Mouse (Mus musculus) embryonic facial prominence, embryonic 13.5 days (tissue): ENCODE measurements at regions not wholly inside any gene's neighbourhood (a gene's known extent, or its start where the extent isn't known, plus 50 kb on each side); places are given as distances from the start of the nearest gene placed in this dataset.
A peak's percentile ranks its signal among the peaks of the same experiment; 100 is the strongest.

ENCODE experiments used
- ATAC-seq: fragments of 200-750 bp; cut with Nextera tagmentation; 2 replicates; pipeline ENCODE4 v1.8.0; 2017; ENCODE audit warnings: low read depth; ENCODE audit not compliant: insufficient number of reproducible peaks, insufficient read depth, low FRiP score, low TSS enrichment
- H3K27ac ChIP-seq: fragments of 300-500 bp; sonication (generic); 2 replicates; pipeline ENCODE4 v1.5.1; 2015; ENCODE audit warnings: moderate library complexity, mild to moderate bottlenecking, inconsistent platforms
- H3K27me3 ChIP-seq: fragments of 300-500 bp; sonication (generic); 2 replicates; pipeline ENCODE4 v1.6.1; 2015; ENCODE audit warnings: mild to moderate bottlenecking, inconsistent platforms
- H3K36me3 ChIP-seq: fragments of 300-500 bp; sonication (generic); 2 replicates; pipeline ENCODE4 v1.6.1; 2015; ENCODE audit warnings: mild to moderate bottlenecking, inconsistent platforms
- H3K4me1 ChIP-seq: fragments of 300-500 bp; sonication (generic); 2 replicates; pipeline ENCODE4 v1.6.1; 2015; ENCODE audit warnings: inconsistent platforms
- H3K4me2 ChIP-seq: fragments of 300-500 bp; sonication (generic); 2 replicates; pipeline ENCODE4 v1.6.1; 2015; ENCODE audit warnings: moderate library complexity, mild to moderate bottlenecking, inconsistent platforms
- H3K4me3 ChIP-seq: fragments of 300-500 bp; sonication (generic); 2 replicates; pipeline ENCODE4 v1.5.1; 2015; ENCODE audit warnings: mild to moderate bottlenecking, inconsistent platforms
- H3K9ac ChIP-seq: fragments of 300-500 bp; sonication (generic); 2 replicates; pipeline ENCODE4 v1.6.1; 2015; ENCODE audit warnings: mild to moderate bottlenecking, inconsistent platforms
- H3K9me3 ChIP-seq: fragments of 300-500 bp; sonication (generic); 2 replicates; pipeline ENCODE4 v1.6.1; 2016; ENCODE audit warnings: inconsistent platforms
- WGBS: fragments of 180-500 bp; shearing (Covaris S2); methylation state at CpG from one replicate; pipeline ENCODE4 v1.1.7; 2015; ENCODE audit warnings: mixed read lengths; 5-methylcytosine and 5-hydroxymethylcytosine counted together

GRCm38 (mm10) chr13:35499776-35500175 is 159.9 kb upstream of the Cdyl start:
- Histone ChIP-seq H3K4me3 (no peak overlapping the region), H3K36me3 (no peaks in the 10 kb centered on the region), H3K9me3 (no peaks in the 10 kb centered on the region), H3K9ac (no peak overlapping the region), H3K27ac (no peak overlapping the region), H3K4me1 (peaks cover 17% of the 10 kb centered on the region), H3K4me2 (no peak overlapping the region), H3K27me3 (no peaks in the 10 kb centered on the region)
- WGBS = 91% methylated on average over 2 of the region's 2 CpGs
- no peak for ATAC-seq

GRCm38 (mm10) chr13:35500891-35501290 is 158.7 kb upstream of the Cdyl start:
- Histone ChIP-seq H3K9ac (no peak overlapping the region), H3K27ac (peak overlapping the region; percentile 57; the same call in 1 of the 2 replicates), H3K4me3 (no peak overlapping the region), H3K27me3 (no peaks in the 10 kb centered on the region), H3K4me2 (no peak overlapping the region), H3K4me1 (peaks cover 17% of the 10 kb centered on the region), H3K9me3 (no peaks in the 10 kb centered on the region), H3K36me3 (no peaks in the 10 kb centered on the region)
- WGBS = 35% methylated on average over 5 of the region's 5 CpGs
- no peak for ATAC-seq

GRCm38 (mm10) chr13:35501351-35502146 is 158.1 kb upstream of the Cdyl start:
- Histone ChIP-seq H3K9me3 (no peaks in the 10 kb centered on the region), H3K4me1 (peaks cover 17% of the 10 kb centered on the region), H3K4me3 (no peak overlapping the region), H3K9ac (no peak overlapping the region), H3K4me2 (no peak overlapping the region), H3K27ac (peak overlapping the region; percentile 57; the same call in 1 of the 2 replicates), H3K36me3 (no peaks in the 10 kb centered on the region), H3K27me3 (no peaks in the 10 kb centered on the region)
- no peak for ATAC-seq
- WGBS = 28% methylated on average over 11 of the region's 11 CpGs

- H3K4me3 ChIP-seq = no peak overlapping the region
- no peaks in the 10 kb centered on the region for H3K9me3 ChIP-seq
- no peak overlapping the region for H3K9ac ChIP-seq
- no peaks in the 10 kb centered on the region for H3K36me3 ChIP-seq
- WGBS = 35% methylated on average over 5 of the region's 5 CpGs
- H3K27me3 ChIP-seq = no peaks in the 10 kb centered on the region
- peaks cover 17% of the 10 kb centered on the region for H3K4me1 ChIP-seq
- H3K4me2 ChIP-seq = no peak overlapping the region
- peak overlapping the region; percentile 36; the same call in 1 of the 2 replicates for H3K27ac ChIP-seq
- no peak for ATAC-seq
These were observed 157.5 kb upstream of the Cdyl start for GRCm38 (mm10) chr13:35502147-35502522.

GRCm38 (mm10) chr13:35503362-35503821 is 156.2 kb upstream of the Cdyl start:
- Histone ChIP-seq H3K9me3 (no peaks in the 10 kb centered on the region), H3K4me2 (no peak overlapping the region), H3K4me3 (no peak overlapping the region), H3K36me3 (no peaks in the 10 kb centered on the region), H3K27ac (no peak overlapping the region), H3K27me3 (no peaks in the 10 kb centered on the region), H3K9ac (no peak overlapping the region), H3K4me1 (peaks cover 17% of the 10 kb centered on the region)
- WGBS = 71% methylated on average over 17 of the region's 17 CpGs
- ATAC-seq = no peak

GRCm38 (mm10) chr13:35507195-35507594 is 152.4 kb upstream of the Cdyl start:
- Histone ChIP-seq H3K27ac (no peak overlapping the region), H3K9ac (no peak overlapping the region), H3K4me3 (no peak overlapping the region), H3K36me3 (no peaks in the 10 kb centered on the region), H3K4me1 (peaks cover under 1% of the 10 kb centered on the region), H3K27me3 (no peaks in the 10 kb centered on the region), H3K9me3 (no peaks in the 10 kb centered on the region), H3K4me2 (no peak overlapping the region)
- WGBS = 87% methylated on average over 1 of the region's 1 CpGs
- ATAC-seq = no peak

GRCm38 (mm10) chr13:35512029-35512507 is 147.6 kb upstream of the Cdyl start:
- 63% methylated on average over 8 of the region's 8 CpGs for WGBS
- no peak overlapping the region for H3K27ac ChIP-seq
- H3K4me3 ChIP-seq = no peak overlapping the region
- no peaks in the 10 kb centered on the region for H3K4me1 ChIP-seq
- H3K9me3 ChIP-seq = no peaks in the 10 kb centered on the region
- no peaks in the 10 kb centered on the region for H3K36me3 ChIP-seq
- no peaks in the 10 kb centered on the region for H3K27me3 ChIP-seq
- no peak overlapping the region for H3K4me2 ChIP-seq
- H3K9ac ChIP-seq = no peak overlapping the region
- ATAC-seq = no peak

- no peaks in the 10 kb centered on the region for H3K27me3 ChIP-seq
- no peak overlapping the region for H3K4me3 ChIP-seq
- no peak overlapping the region for H3K4me2 ChIP-seq
- 87% methylated on average over 8 of the region's 8 CpGs for WGBS
- H3K36me3 ChIP-seq = no peaks in the 10 kb centered on the region
- no peaks in the 10 kb centered on the region for H3K9me3 ChIP-seq
- no peak overlapping the region for H3K9ac ChIP-seq
- no peak overlapping the region for H3K27ac ChIP-seq
- no peaks in the 10 kb centered on the region for H3K4me1 ChIP-seq
- ATAC-seq = no peak
These were observed 146.5 kb upstream of the Cdyl start for GRCm38 (mm10) chr13:35513120-35513519.

- H3K4me1 ChIP-seq = no peaks in the 10 kb centered on the region
- H3K4me2 ChIP-seq = no peak overlapping the region
- H3K9ac ChIP-seq = no peak overlapping the region
- WGBS = 72% methylated on average over 3 of the region's 3 CpGs
- no peak overlapping the region for H3K27ac ChIP-seq
- ATAC-seq = no peak
- no peaks in the 10 kb centered on the region; the same call in 1 of the 2 replicates for H3K9me3 ChIP-seq
- no peaks in the 10 kb centered on the region for H3K36me3 ChIP-seq
- no peaks in the 10 kb centered on the region for H3K27me3 ChIP-seq
- H3K4me3 ChIP-seq = no peak overlapping the region
These were observed 144.3 kb upstream of the Cdyl start for GRCm38 (mm10) chr13:35515291-35515690.

- no peak for ATAC-seq
- no peaks in the 10 kb centered on the region for H3K4me1 ChIP-seq
- no peak overlapping the region for H3K4me3 ChIP-seq
- H3K27me3 ChIP-seq = no peaks in the 10 kb centered on the region
- H3K36me3 ChIP-seq = no peaks in the 10 kb centered on the region
- 90% methylated on average over 3 of the region's 3 CpGs for WGBS
- no peak overlapping the region for H3K9ac ChIP-seq
- no peak overlapping the region for H3K4me2 ChIP-seq
- H3K27ac ChIP-seq = no peak overlapping the region
- no peaks in the 10 kb centered on the region; the same call in 1 of the 2 replicates for H3K9me3 ChIP-seq
These were observed 141.9 kb upstream of the Cdyl start for GRCm38 (mm10) chr13:35517692-35518091.

- Histone ChIP-seq H3K4me3 (no peak overlapping the region), H3K36me3 (no peaks in the 10 kb centered on the region), H3K4me1 (no peaks in the 10 kb centered on the region), H3K27ac (no peak overlapping the region), H3K4me2 (no peak overlapping the region), H3K9ac (no peak overlapping the region), H3K27me3 (no peaks in the 10 kb centered on the region), H3K9me3 (no peaks in the 10 kb centered on the region; the same call in 1 of the 2 replicates)
- no peak for ATAC-seq
- 65% methylated on average over 1 of the region's 1 CpGs for WGBS
These were observed 137.4 kb upstream of the Cdyl start for GRCm38 (mm10) chr13:35522272-35522671.

- no peak overlapping the region for H3K4me2 ChIP-seq
- no peak overlapping the region for H3K4me3 ChIP-seq
- H3K9me3 ChIP-seq = no peaks in the 10 kb centered on the region
- no peaks in the 10 kb centered on the region for H3K36me3 ChIP-seq
- H3K27ac ChIP-seq = no peak overlapping the region
- H3K27me3 ChIP-seq = no peaks in the 10 kb centered on the region
- 85% methylated on average over 3 of the region's 3 CpGs for WGBS
- no peaks in the 10 kb centered on the region for H3K4me1 ChIP-seq
- no peak overlapping the region for H3K9ac ChIP-seq
- no peak for ATAC-seq
These were observed 130.1 kb upstream of the Cdyl start for GRCm38 (mm10) chr13:35529577-35529976.
